Mouse (Mus musculus) thymus, adult 2 months (tissue): ENCODE measurements at regions not wholly inside any gene's neighbourhood (a gene's known extent, or its start where the extent isn't known, plus 50 kb on each side); places are given as distances from the start of the nearest gene placed in this dataset.

Source experiments
- CTCF ChIP-seq: fragments of 200-500 bp; IDR thresholded peaks from 2 replicates; pipeline ENCODE4 v1.5.1; 2012; ENCODE audit warnings: mild to moderate bottlenecking, control low read depth, low read length, moderate library complexity, borderline replicate concordance; ENCODE audit not compliant: control insufficient read depth, poor library complexity, insufficient read depth; ENCODE audit errors: extremely low read depth
- POLR2A ChIP-seq: fragments of 200-500 bp; IDR thresholded peaks from 2 replicates; pipeline ENCODE4 v1.6.1; 2012; ENCODE audit warnings: mild to moderate bottlenecking, low read length, control low read depth, moderate library complexity; ENCODE audit not compliant: control insufficient read depth, poor library complexity, insufficient read depth; ENCODE audit errors: extremely low read depth

GRCm38 (mm10) chr14:59066456-59067220 lies 76.1 kb downstream of the 1700129C05Rik start:
- TF ChIP-seq CTCF: no peak
- TF ChIP-seq POLR2A: no peak
